Mouse (Mus musculus): Measurements from ENCODE around the gene Arfgap2. TPM values are rescaled to one million over a fixed set of nuclear protein-coding genes. Genes with fewer than 3 reads are reported as not detected.
A peak's percentile ranks its signal among the peaks of the same experiment; 100 is the strongest.

Gene Arfgap2
- polyA plus RNA-seq, 1 experiment from 2014 or later: 90.6 TPM

DNA sequence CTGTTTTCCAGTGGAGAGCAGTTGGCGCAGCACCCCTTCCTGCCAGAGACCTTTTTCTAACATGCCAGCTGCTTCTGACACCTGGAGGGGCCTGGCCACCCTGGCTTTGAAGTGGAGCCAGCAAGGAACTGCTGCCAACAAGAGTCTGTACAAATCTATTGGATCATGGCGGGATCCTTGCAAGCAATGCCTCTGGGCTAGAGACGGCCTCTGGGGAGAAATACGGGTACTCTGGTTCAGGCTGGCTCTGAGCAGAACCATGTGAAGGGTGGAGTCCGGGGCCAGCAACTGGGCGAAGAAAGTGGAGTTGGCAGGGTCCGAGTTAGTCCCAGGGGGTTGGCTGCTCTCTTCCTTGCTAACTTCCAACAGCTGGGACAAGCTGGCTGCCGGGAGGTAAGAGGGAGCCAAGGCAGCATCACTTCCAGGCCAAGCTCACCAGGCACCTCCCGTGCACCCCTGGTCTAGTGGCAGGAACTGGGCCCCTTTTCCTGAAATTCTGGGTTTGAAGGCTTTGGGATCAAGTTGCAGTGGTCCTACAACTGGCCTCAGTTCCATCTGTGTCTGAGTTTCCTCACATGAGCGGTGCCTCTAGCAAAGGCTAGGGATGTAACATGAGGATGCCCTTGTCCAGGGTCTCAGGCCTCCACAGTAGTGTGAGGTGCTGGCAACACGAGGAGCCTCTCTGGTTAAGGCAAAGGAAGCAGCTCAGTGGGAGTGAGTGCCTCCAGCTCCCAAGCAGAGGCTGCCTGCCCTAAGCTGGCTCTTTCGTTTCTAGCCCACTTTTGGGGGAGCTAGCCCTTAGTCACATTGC is 26.6 kb downstream of the Arfgap2 start:
- Histone ChIP-seq H3K4me2 (no peak overlapping the region), H3K9ac (no peak overlapping the region), H3K27ac (peak overlapping the region; percentile 71), H3K36me3 (no peaks in the 10 kb centered on the region), H3K4me1 (peaks cover 14% of the 10 kb centered on the region), H3K9me3 (no peaks in the 10 kb centered on the region), H3K27me3 (no peaks in the 10 kb centered on the region), H3K4me3 (no peak overlapping the region)
- WGBS: 37% methylated on average over 12 of the region's 12 CpGs
- ATAC-seq (ENCODE audit: insufficient number of reproducible peaks, insufficient read depth, low FRiP score, low TSS enrichment, low read depth): peak; percentile 68

DNA sequence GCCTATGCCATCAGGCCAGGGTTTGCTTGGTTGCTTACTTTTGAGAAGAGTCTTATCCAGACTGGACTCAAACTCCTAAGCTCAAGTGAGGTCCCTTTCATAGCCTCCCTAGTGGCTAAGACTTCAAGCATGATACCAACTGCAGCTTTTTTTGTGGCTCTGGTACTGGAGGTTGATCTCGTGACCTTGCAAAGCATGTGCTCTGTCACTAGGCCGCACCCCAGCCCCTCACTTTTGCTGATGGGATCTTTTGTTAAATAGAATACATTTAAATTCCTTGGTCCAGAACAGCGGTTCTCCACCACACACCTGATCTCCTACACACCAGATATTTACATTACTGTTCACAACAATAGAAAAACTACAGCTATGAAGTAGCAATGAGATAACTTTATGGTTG is 29.5 kb downstream of the Arfgap2 start:
- no peak overlapping the region for H3K4me2 ChIP-seq
- H3K4me1 ChIP-seq: peaks cover 17% of the 10 kb centered on the region
- no peak overlapping the region for H3K4me3 ChIP-seq
- no peak for ATAC-seq (ENCODE audit: insufficient number of reproducible peaks, insufficient read depth, low FRiP score, low TSS enrichment, low read depth)
- no peaks in the 10 kb centered on the region for H3K36me3 ChIP-seq
- H3K27me3 ChIP-seq: no peaks in the 10 kb centered on the region
- H3K9me3 ChIP-seq: no peaks in the 10 kb centered on the region
- H3K9ac ChIP-seq: no peak overlapping the region
- 88% methylated on average over 3 of the region's 3 CpGs for WGBS
- H3K27ac ChIP-seq: no peak overlapping the region

DNA sequence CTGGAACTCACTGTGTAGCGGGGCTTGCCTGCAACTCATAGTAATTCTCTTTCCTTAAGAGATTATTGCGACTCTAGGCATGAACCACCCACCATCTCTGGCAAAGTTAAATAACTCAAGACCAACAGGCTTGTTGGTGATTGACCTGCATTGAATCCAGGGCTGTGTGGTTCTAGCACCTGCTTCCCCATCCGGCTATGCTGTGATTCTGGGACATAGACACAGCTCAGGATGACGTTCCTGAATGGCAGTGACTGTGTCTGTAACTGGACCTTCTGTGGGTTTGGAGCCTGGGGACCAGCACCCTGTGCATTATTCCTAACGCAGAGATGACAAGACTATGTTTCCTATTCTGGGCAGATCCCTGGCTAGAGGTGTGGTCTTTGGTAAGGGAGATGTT is 31.1 kb downstream of the Arfgap2 start:
- no peak for ATAC-seq (ENCODE audit: insufficient number of reproducible peaks, insufficient read depth, low FRiP score, low TSS enrichment, low read depth)
- no peak overlapping the region for H3K27ac ChIP-seq
- 85% methylated on average over 5 of the region's 5 CpGs for WGBS
- peaks cover 16% of the 10 kb centered on the region for H3K4me1 ChIP-seq
- no peak overlapping the region for H3K4me3 ChIP-seq
- no peaks in the 10 kb centered on the region for H3K27me3 ChIP-seq
- H3K4me2 ChIP-seq: no peak overlapping the region
- H3K9ac ChIP-seq: no peak overlapping the region
- no peaks in the 10 kb centered on the region for H3K9me3 ChIP-seq
- no peaks in the 10 kb centered on the region for H3K36me3 ChIP-seq

DNA sequence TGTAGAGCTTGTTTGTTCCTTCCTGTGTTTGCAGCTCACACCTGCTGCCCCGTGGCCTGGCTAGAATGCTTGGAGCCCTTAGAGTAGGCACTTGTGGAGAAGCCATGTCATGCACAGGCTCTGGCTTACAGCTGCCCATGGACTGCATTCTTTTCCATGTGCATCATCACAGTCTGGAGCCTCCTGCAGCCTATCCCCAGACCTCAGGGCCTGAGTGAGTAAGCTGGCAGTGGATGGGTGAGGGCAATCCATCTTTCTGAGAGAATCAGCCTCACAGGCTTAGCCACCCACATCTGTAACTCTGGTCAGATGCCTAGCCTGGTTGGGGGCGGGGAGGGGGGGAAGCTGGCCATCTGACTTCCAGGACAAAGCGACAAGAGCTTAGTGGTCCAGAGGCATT is 34.4 kb downstream of the Arfgap2 start:
- ATAC-seq (ENCODE audit: insufficient number of reproducible peaks, insufficient read depth, low FRiP score, low TSS enrichment, low read depth): no peak
- no peak overlapping the region for H3K27ac ChIP-seq
- WGBS: 58% methylated on average over 3 of the region's 3 CpGs

DNA sequence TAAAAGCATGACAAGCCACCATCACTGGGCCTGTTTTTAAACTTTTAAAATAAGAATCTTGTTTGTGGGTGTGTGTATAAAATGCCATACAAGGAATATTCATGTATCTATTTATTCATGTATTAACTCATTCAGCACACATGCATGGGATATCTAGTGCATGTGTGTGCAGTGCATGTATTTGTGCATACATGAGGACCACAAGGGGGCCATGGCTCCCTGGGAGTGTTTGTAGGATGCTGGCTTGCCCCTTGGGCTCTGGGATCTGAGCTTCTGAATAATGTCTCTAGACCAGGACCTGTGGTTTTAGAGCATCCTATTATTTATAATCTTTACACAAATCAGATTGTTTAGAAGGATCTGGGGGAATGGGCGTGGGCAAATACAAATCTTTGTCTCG is 36.0 kb downstream of the Arfgap2 start:
- Histone ChIP-seq H3K27ac (no peak overlapping the region), H3K36me3 (peaks cover 9% of the 10 kb centered on the region; the same call in 1 of the 2 replicates), H3K27me3 (no peaks in the 10 kb centered on the region), H3K9me3 (no peaks in the 10 kb centered on the region), H3K4me3 (no peak overlapping the region), H3K4me1 (peaks cover 5% of the 10 kb centered on the region), H3K4me2 (no peak overlapping the region), H3K9ac (no peak overlapping the region)
- ATAC-seq (ENCODE audit: insufficient number of reproducible peaks, insufficient read depth, low FRiP score, low TSS enrichment, low read depth): no peak
- 88% methylated on average over 2 of the region's 2 CpGs for WGBS

More for the DNA sequence above, 34.4 kb downstream of the Arfgap2 start:
- H3K36me3 ChIP-seq: 0 out of 2 replicates have a peak, but pooled peaks cover 2% of the 10 kb centered on the region
- no peak overlapping the region for H3K4me2 ChIP-seq
- peaks cover 5% of the 10 kb centered on the region for H3K4me1 ChIP-seq
- no peaks in the 10 kb centered on the region for H3K9me3 ChIP-seq
- H3K9ac ChIP-seq: no peak overlapping the region
- H3K27me3 ChIP-seq: no peaks in the 10 kb centered on the region
- H3K4me3 ChIP-seq: no peak overlapping the region

DNA sequence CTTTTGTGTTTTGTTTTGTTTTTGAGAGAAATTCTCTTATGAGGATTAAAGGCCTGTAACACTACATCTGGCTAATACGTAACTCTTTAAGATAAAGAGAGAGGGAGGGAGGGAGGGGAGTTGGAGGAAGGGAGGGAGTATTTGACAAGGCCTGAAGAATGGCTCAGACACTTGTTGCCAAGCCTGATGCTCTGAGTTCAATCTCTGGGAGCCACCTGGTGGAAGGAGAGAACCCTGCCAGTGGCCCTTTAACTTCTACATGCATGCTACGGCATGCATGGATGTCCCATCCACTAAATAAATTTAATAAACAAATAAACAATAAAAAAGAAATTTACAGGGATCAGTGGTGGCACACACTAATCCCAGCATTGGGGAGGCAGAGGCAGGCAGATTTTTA is 37.1 kb downstream of the Arfgap2 start:
- H3K4me3 ChIP-seq: no peak overlapping the region
- peaks cover 5% of the 10 kb centered on the region for H3K4me1 ChIP-seq
- ATAC-seq (ENCODE audit: insufficient number of reproducible peaks, insufficient read depth, low FRiP score, low TSS enrichment, low read depth): no peak
- H3K27ac ChIP-seq: no peak overlapping the region
- peaks cover 9% of the 10 kb centered on the region; the same call in 1 of the 2 replicates for H3K36me3 ChIP-seq
- WGBS: 85% methylated on average over 2 of the region's 2 CpGs
- H3K9me3 ChIP-seq: no peaks in the 10 kb centered on the region
- no peak overlapping the region for H3K4me2 ChIP-seq
- no peaks in the 10 kb centered on the region for H3K27me3 ChIP-seq
- no peak overlapping the region for H3K9ac ChIP-seq

DNA sequence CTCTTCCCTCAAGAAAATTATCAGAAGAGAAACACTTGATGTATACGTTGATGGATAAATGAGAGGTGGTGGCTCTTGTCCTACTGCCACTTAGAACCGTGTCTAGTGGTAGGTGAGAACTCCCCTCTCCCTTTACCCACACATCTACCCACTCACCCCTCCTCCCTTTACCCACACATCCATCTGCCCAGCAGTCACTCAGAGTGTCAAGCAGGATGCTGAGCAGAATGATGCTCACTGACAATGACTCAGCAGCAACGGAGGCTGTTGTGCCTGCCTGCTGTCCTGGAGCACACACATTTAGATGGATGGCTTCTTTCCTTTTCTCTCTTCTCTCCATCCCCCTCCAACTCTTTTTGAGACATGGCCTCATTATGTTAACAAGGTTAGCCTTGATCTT is 38.1 kb downstream of the Arfgap2 start:
- Histone ChIP-seq H3K36me3 (peaks cover 9% of the 10 kb centered on the region; the same call in 1 of the 2 replicates), H3K4me2 (no peak overlapping the region), H3K4me3 (no peak overlapping the region), H3K27ac (no peak overlapping the region), H3K4me1 (peaks cover 5% of the 10 kb centered on the region), H3K9me3 (no peaks in the 10 kb centered on the region), H3K27me3 (no peaks in the 10 kb centered on the region), H3K9ac (no peak overlapping the region)
- no peak for ATAC-seq (ENCODE audit: insufficient number of reproducible peaks, insufficient read depth, low FRiP score, low TSS enrichment, low read depth)
- 80% methylated on average over 3 of the region's 3 CpGs for whole genome bisulfite sequencing

DNA sequence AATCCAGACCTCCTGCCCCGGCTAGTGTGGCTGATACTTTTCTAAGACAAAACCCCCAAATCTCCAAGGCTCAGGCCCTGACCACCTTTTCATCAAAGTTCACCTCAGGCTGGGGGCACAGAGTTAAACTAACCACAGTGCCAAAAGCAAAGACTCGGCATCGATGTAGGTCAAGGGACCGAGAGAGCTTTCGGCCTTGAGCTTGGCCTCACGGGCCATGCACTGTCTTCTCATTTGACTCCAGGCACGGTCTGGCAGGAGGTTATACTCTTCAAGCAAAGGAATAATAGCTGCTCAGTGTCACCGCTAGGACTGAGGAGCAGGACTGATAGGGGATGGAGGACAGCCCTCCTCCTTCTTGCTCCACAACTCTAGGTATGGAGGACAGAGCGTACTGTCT is 41.2 kb downstream of the Arfgap2 start:
- 91% methylated on average over 9 of the region's 9 CpGs for WGBS
- ATAC-seq (ENCODE audit: insufficient number of reproducible peaks, insufficient read depth, low FRiP score, low TSS enrichment, low read depth): no peak
- Histone ChIP-seq H3K9me3 (no peaks in the 10 kb centered on the region), H3K4me3 (no peak overlapping the region), H3K9ac (no peak overlapping the region), H3K27ac (no peak overlapping the region), H3K4me1 (peaks cover 7% of the 10 kb centered on the region), H3K36me3 (peaks cover 9% of the 10 kb centered on the region; the same call in 1 of the 2 replicates), H3K4me2 (no peak overlapping the region), H3K27me3 (no peaks in the 10 kb centered on the region)

DNA sequence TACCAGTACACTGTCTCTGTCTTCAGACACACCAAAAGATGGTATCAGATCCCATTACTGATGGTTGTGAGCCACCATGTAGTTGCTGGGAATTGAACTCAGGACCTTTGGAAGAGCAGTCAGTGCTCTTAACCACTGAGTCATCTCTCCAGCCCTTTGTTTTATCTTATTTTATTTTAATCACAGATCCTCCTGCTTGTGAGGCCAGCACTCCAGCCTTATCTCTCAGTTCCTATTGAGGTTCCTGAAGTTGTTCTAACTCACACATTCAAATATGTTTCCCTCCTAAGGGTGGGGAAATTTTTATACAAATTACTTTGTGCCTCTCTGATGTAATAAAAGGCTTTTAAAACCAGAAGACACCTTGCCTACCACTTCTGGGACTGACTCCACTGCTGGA is 41.8 kb downstream of the Arfgap2 start:
- Histone ChIP-seq H3K4me1 (peaks cover 7% of the 10 kb centered on the region), H3K9ac (no peak overlapping the region), H3K4me3 (no peak overlapping the region), H3K4me2 (no peak overlapping the region), H3K9me3 (no peaks in the 10 kb centered on the region), H3K27ac (no peak overlapping the region), H3K27me3 (no peaks in the 10 kb centered on the region), H3K36me3 (peaks cover 9% of the 10 kb centered on the region; the same call in 1 of the 2 replicates)
- ATAC-seq (ENCODE audit: insufficient number of reproducible peaks, insufficient read depth, low FRiP score, low TSS enrichment, low read depth): no peak

DNA sequence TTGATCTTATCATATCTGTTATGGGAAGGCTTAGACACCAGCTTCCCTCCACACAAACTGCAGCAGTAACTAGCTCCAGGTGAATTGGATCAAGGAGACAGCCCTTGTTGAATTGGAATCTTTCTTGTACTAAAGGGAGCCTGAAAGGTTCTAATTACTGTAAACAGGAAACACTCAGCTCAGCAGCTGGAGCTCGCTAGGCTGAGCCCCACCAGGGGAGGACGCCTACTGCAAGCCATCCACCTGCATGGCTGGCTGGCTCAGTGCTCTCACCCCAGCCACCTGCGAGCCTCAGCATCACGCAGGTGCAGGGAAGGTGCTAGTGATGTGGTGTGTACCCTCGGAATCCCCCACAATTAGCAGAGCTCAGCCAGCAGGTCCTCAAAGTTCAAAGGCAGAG is 43.9 kb downstream of the Arfgap2 start:
- Histone ChIP-seq H3K27ac (no peak overlapping the region), H3K4me2 (no peak overlapping the region), H3K27me3 (no peaks in the 10 kb centered on the region), H3K4me1 (peaks cover 9% of the 10 kb centered on the region), H3K4me3 (no peak overlapping the region), H3K36me3 (peaks cover 9% of the 10 kb centered on the region; the same call in 1 of the 2 replicates), H3K9ac (no peak overlapping the region), H3K9me3 (no peaks in the 10 kb centered on the region)
- ATAC-seq (ENCODE audit: insufficient number of reproducible peaks, insufficient read depth, low FRiP score, low TSS enrichment, low read depth): no peak
- 21% methylated on average over 5 of the region's 5 CpGs for WGBS

DNA sequence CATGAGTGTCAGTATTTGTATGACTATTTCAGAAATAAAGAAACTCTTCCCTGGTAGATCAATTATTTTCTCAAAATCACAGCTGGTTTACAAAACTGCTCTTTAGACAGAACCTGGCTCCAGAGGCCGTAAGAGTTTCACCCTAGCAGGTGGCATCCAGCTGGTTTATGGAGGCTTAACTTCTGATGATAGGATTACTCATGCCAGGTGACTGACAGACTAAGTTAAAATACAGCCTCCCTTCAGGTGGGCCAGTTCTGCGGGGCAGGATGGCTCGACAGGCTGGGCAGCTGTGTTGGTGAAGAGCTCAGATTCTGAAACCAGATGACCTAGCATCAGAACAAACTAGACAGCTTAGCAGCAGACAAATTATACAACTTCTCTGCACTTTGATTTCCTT is 44.8 kb downstream of the Arfgap2 start:
- H3K9ac ChIP-seq: no peak overlapping the region
- WGBS: 51% methylated on average over 3 of the region's 3 CpGs

DNA sequence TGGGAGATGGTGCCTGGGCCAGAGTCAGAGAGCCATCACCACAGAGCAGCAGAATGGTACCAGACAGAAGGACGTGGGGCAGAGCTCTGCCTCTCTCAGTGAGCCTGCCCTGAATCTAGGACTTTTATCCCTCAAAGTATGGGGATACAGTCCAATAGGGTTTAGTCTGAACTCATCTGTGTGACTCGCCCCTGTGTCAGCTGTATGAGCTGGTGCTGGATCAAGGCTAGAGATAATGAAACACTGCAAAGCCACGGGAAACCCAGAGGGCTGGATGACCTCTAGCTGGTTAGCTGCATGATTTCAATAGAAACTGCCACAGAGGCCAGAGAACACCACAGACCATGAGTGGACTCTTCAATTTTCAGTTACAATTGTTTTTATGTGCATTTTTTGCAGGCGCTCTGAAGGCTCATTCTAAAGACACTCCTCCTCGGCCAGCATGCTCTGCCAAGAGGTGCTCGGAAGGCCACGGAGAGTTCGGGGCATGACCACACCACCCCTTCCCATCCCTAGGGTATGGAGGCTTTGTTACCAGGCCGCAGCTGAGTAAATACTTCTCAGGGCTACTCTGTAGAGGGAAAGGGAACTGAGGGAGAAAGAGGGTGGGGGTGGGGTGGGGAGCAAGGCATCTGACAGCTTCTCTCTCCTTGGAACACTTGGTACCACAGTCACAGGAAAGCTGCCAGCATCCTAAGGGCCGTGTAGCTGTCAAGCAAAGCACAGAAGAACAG is 48.0 kb downstream of the Arfgap2 start:
- H3K4me2 ChIP-seq: no peak overlapping the region
- no peak overlapping the region for H3K9ac ChIP-seq
- H3K27me3 ChIP-seq: no peaks in the 10 kb centered on the region
- no peak overlapping the region for H3K4me3 ChIP-seq
- 51% methylated on average over 10 of the region's 10 CpGs for WGBS
- H3K36me3 ChIP-seq: peaks cover 6% of the 10 kb centered on the region; the same call in 1 of the 2 replicates
- H3K4me1 ChIP-seq: peaks cover 9% of the 10 kb centered on the region
- no peak overlapping the region for H3K27ac ChIP-seq
- no peaks in the 10 kb centered on the region for H3K9me3 ChIP-seq
- ATAC-seq (ENCODE audit: insufficient number of reproducible peaks, insufficient read depth, low FRiP score, low TSS enrichment, low read depth): 0 out of 2 replicates have a peak, but pooled peaks have one; percentile 37

More for the DNA sequence above, 44.8 kb downstream of the Arfgap2 start:
- 0 out of 2 replicates have a peak, but pooled peaks cover 2% of the 10 kb centered on the region for H3K36me3 ChIP-seq
- H3K4me3 ChIP-seq: no peak overlapping the region
- no peak overlapping the region for H3K4me2 ChIP-seq
- no peaks in the 10 kb centered on the region for H3K9me3 ChIP-seq
- H3K27me3 ChIP-seq: no peaks in the 10 kb centered on the region
- no peak for ATAC-seq (ENCODE audit: insufficient number of reproducible peaks, insufficient read depth, low FRiP score, low TSS enrichment, low read depth)
- H3K27ac ChIP-seq: no peak overlapping the region
- H3K4me1 ChIP-seq: peaks cover 9% of the 10 kb centered on the region

Data from embryonic facial prominence, embryonic 13.5 days (tissue).